Mouse (Mus musculus) ovary, adult 18-20 months (tissue): ENCODE data around the gene Srrm3.
A peak's percentile ranks its signal among the peaks of the same experiment; 100 is the strongest.

Experiments used
- DNase-seq: peaks from one replicate; pipeline ENCODE4 v3.0.0; 2022; ENCODE audit warnings: low spot score, mixed read lengths

Gene Srrm3

DNA sequence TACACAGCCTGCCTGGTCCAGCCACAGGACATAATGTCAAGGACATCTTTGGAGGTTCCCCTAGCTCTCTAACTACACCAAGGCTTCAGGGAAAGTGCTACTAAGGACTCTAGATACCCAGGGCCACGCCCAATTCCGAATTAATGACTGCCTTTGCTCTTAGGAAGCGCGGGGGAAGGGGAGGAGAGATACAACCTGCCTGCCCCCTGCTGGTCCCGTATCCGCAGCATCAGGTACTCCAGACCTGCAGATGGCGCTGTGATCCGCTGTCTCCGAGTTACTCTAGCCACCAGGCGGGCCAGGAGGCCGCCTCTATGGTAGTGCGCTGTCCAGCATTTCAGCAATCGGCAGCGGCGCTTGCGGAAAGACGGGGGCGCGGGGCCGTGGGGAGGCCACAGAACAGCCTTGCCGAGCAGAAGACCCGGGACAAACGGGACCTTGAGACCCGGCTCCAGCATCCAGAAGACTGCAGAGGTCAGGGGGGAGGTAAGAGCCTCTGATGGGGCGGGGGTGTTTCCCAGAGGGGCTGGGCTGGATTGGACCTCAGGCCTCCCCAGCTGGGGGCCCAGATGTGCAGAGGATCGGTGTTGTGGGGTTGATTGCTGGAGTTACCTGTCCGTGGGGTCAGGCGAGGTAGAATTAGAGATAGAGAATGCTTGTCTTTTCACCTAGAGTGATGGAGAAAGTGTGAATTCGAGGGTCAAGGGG is at the start of gene Srrm3:
TSS of gene Srrm3 (plus strand) at position 336 of the 708 bp plus-strand sequence.
- peak; percentile 66 for DNase-seq

DNA sequence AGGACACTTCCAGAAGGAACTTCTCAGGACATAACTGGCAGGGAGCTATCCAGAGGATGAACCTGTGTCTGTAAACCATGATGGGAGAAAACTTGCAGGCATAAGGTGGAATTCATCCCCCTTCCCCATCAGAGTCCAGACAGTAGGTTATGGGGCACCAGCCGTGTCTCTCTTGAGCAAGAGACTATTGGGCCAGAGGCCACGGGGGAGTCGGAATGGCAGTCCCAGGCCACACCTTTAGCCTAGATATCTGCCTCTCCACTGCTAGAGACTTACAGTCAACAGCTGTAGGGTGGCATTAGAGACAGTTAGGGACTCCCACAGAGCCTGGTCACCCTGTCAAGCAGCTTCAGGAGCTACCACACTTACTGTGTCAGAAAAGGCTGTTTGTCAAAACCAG is 44.8 kb upstream of the Srrm3 start:
- no peak for DNase-seq

DNA sequence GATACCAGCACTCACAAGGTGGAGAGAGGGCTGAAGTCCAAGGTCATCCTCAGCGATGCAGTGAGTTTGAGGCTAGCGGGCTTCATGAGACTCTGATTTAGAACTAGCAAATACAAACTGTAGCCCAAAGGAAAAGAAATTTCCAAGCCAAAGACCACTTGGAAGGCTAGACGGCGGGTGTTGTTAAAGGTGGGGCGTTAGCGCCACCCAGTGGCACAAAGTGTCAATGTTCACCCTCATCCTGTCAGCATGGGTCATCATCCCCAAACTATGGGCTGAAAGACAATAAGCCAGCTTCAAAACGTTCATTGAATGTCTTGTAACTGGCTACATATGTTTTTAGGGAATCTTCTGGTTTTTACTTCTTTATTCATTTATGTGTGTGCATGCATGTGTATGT is 43.2 kb upstream of the Srrm3 start:
- DNase-seq, result peak; percentile 29

- no peak for DNase-seq
Measured at GRCm38 (mm10) chr5:135764971-135765370, 41.7 kb upstream of the Srrm3 start.

DNA sequence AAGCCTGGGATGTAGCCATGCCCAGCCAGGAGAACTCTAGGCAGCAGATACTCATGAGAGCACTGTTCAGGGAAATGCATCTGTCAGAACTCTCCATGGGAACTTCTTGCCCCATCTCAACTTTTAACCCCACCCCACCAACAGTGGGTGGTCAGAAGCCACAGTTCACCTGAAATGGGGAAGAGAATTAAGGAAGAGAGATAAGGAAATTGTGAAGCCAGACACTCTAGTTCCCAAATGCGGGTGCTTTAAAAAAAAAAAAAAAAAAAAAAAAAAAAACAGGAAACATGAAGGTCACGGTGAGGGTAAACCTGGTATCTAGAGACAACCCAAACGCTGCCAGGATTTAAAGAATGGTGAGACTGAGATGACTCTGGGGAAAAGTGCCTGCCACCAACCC is 34.2 kb upstream of the Srrm3 start:
- no peak for DNase-seq

GRCm38 (mm10) chr5:135776546-135776945 is 30.1 kb upstream of the Srrm3 start:
- DNase-seq, result no peak

- DNase-seq, result no peak
Measured at GRCm38 (mm10) chr5:135777796-135778470, 28.8 kb upstream of the Srrm3 start, which contains the start of gene Styxl1. Gene Styxl1, minus strand, starts transcription at chr5:135778385.

GRCm38 (mm10) chr5:135778471-135779445 is 27.9 kb upstream of the Srrm3 start, which contains the start of gene Mdh2:
Gene Mdh2, plus strand, starts transcription at chr5:135778480.
- DNase-seq, result peak; percentile 100

GRCm38 (mm10) chr5:135780331-135780730 is 26.4 kb upstream of the Srrm3 start:
- no peak for DNase-seq

DNA sequence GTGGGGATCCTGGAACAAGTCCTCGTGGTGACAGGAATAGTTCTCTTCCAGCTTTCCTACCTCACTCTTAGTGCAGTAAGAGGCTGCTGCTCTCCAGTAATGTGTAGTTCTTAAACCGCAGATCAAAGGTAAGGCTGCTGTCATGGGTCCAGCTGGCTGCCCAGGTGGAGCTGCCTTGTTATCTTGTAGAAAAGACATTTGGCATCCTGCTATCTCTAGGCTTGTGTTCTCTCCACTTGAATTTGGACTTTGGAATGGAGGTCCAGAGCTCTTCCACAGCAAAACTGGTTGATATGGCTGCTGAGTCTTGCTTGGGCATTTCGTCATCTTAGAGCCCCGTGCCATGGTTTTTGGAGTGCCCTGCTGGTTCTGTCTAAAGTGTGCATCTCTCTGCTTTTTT is 23.8 kb upstream of the Srrm3 start:
- DNase-seq, result no peak

DNA sequence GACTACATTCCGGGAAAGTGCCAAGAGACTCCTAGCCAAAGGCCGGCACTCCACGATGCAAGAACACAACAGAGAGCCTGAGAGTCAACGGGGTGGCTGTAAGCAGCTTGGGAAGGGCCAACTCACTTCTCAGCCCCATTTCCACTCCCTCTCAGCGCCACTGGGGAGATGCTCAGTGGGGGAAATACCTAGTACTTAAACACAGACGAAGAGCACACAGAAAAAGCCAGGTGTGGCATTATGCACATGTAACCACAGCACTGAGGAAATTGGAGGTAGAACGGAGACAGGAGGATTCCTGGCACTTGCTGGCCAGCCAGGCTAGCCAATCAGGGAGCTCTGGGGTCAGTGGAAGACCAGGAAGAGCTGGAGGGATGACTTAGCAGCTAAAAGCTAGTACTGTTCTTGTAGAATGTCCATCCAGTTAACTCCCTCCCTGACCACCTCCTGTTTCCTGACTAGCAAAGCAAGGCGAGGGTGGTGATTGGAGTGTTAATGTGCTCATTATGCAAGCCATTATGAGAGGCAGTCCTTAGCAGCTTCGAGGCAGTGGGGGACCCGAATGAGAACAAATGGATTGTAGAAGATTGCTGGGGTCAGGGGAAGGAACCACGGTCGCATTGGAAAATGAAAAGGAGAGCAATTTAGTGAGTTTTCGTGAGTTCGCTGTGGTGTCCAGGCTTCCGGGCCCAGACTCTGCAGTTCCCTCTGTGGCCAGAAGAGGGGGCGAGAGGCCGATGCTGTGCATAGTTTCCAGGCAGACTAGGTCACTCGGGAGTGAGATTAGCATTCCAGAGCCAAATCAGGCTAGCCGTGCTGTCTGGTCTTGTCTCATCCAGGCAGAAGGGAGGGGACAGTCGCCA is 12.5 kb upstream of the Srrm3 start:
- peak; percentile 56 for DNase-seq

DNA sequence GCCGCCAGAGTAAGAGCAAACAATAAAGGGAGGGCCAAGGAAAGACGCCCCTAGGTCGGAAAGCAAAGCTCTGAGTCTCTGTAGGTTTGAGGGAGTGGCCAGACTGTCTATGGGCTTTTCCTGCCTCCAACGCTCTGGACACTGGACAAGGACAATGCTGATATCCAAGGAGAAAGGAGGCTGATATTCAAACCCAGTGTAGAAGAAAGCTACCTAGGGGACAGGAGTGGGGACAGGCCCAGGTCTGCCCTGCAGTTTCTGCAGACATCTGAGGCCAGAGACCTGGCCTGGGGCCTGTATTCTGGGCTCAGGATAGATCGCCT is 11.9 kb upstream of the Srrm3 start:
- no peak for DNase-seq

DNA sequence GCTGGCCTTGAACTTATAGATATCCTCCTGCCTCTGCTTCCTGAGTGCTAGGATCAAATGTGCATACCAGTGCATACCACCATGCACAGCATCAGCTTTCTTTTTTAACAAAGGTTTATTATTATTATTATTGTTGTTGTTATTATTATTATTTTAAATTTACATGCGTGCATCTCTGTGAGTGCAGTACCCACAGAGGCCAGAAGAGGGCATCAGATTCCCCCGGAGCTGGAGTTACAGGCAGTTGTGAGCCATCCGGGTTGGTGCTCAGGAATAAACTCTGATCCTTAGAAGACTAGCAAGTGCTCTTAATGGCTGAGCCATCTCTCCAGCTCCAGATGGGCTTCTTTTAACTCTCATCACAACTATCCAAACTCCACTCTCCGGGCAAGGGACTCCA is 6.9 kb upstream of the Srrm3 start:
- no peak for DNase-seq

DNA sequence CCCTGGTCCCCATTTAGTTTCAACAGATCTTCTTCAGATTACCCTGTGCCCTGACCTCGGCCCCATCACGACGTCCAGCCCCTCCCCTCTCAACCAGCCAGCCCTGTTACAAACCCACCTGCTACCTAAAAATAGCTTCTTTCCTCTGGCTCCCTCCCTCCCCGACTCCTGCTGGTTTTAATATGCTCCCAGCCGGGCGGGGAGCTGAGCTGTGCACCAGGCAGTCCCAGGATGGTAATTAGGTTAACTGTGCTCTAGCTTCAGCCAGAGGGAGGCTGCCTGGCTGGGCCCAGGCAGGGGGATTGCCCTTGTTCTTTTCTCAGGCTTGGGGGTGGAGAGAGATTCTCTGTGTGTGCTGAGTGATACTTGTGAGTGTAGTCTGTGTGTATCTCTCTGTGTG is 5.8 kb upstream of the Srrm3 start:
- no peak for DNase-seq

GRCm38 (mm10) chr5:135802641-135803040 is 4.0 kb upstream of the Srrm3 start:
- DNase-seq, result no peak

DNA sequence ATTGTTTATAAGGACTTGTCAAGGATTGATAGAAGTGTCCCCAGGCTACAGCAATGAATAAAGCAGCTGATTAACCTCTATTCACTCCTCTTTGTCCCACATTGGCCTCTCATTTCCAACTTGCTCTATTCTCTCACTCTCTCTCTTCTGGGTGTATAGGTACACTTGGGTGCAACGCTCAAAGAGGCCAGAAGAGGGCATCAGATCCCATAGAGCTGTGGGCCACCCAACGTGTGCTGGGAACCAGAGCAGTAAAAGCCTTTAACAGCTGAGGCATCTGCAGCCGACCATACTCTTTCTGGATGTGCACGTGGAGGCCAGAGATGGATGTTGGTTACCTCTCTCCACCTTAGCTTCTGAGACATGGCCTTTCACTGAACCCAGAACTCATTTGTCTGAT is 3.6 kb upstream of the Srrm3 start:
- no peak for DNase-seq

GRCm38 (mm10) chr5:135803676-135804075 is 3.0 kb upstream of the Srrm3 start:
- no peak for DNase-seq

DNA sequence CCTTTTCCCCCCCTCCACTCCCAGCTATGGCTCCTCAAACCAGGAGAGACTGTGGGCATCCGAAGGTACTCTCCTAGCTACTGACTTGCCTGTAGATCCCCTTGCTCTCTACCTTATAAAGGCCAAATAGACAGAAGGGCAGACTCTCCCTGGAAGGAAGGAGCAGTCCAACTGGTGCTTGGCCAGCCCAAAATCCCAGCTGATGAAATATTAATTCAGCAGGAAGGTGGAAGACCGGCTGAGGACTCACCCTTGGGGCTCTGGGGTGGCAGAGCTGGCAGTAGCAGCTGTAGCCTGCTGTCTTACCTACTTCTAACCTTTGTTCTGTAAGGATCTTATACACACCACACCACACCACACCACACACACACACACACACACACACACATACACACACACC is 2.0 kb upstream of the Srrm3 start:
- no peak for DNase-seq

DNA sequence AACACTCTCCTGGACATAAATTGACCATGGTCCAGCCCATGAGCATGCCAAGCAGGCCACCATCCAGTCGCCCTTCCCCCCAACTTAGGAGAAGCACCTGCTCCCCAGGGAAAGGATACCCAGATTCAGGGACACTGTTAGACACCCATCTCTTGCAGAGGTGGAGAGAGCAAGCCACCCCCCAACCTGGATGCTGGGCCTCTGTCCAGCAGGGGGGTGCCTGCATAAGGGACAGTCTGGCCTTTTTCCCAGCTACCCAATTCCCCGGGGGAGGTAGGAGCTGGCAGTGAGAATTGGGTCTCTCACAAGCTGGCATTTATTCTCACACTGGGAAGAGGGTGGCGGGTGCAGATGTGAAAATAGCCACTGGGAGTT is 560 bp downstream of the Srrm3 start:
- DNase-seq, result no peak

- DNase-seq, result no peak
Measured at GRCm38 (mm10) chr5:135812991-135813390, 6.3 kb downstream of the Srrm3 start.

DNA sequence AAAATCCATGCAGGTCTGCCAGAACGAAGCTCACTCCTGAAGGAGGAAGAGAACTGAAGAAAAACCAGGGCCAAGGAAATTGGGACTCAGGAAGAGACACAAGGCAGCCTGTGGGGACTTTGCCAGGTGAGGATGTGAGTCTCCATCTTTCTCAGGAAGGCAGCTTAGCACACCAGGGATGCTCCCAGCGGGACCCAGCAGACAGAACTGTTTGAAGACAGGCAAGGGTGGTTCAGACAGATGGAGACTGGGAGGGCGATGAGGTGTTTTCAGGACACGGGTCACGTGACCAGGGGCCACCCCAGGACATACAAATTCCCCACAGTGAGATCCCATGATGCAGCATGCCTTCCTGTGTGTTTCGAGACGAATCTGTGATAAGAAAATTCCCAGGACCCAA is 11.8 kb downstream of the Srrm3 start:
- DNase-seq, result no peak
